Mouse (Mus musculus) megakaryocyte, embryonic 14.5 days (primary cell): Measurements from ENCODE around the gene Pih1d1.

Experiments used
- FLI1 ChIP-seq: IDR thresholded peaks from 2 replicates; pipeline ENCODE4 v1.6.1; 2012; ENCODE audit warnings: low read length, inconsistent platforms, mixed read lengths
- GATA1 ChIP-seq: IDR thresholded peaks from 3 replicates; pipeline ENCODE4 v1.6.1; 2012; ENCODE audit warnings: mixed read lengths, low read length, inconsistent platforms, borderline replicate concordance

DNA sequence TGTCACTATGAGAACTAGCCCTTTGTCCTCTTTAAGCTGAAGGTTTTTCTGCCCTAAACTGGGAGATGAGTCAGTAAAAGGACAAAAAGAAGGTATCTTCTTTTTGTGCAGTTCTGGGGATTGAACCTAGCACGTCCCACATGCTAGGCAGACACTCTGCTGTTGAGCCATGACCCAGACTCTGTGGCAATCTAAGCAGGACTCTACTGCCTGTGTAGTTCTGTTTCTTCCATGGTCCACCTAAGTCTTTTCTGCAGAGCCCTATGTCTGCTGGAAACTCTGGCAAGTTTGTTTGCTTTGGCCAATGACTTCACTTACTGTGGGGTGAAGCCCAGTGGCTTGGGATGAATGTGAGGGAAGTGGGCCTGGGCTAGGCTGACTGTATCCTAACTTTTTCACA lies 15.7 kb upstream of the Pih1d1 start:
- TF ChIP-seq GATA1 (no peak), FLI1 (no peak)
